Mouse (Mus musculus) layer of hippocampus, adult 9-11 months (tissue): ENCODE measurements around the gene Fxyd1.

Experiments used
- DNase-seq: peaks from one replicate; pipeline ENCODE4 v3.0.0; 2022

Gene Fxyd1

DNA sequence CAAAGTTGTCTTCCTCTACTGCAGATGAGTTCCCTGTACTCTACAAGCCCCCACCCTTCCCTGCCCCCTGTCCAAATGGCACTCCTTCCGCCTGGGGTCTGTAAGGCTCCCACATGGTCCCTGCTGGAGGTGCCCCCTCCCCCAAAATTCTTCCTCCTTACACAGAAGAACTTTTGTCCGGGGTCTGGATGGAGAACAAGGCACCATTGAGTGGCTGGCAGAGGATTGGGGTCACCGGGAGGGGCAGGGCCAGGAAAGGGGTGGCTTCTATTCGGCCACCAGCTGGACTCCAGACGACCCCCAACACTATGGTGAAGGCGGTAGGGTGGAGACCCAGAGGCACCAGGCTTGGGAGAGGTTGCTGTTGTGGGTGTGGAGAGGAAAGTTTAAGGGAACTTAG, 20.5 kb upstream of the Fxyd1 start:
- peak; percentile 73 for DNase-seq

DNA sequence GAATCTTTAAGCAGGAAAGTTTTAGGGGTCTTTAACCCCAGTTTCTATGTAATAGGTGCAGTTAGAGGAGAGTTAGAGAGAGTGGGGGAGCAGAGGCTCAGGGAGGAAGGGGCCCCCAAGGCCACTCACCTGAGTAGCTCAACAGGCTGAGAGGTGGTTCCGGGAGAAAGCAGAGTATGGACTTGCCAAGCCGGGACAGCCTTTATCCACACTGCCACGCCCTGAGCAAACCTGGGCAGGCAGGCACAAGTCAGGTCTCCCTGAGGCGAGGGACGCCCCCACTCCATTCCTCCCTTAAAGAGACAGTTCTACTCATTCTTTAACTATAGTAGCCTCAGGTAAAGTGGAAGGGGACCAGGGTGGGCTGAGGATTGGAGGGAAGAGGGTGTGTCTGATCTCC, 19.5 kb upstream of the Fxyd1 start, which contains the start of gene Fxyd3:
Gene Fxyd3 (minus strand): TSS at position 213 of the 400 bp plus-strand sequence.
- DNase-seq = no peak

DNA sequence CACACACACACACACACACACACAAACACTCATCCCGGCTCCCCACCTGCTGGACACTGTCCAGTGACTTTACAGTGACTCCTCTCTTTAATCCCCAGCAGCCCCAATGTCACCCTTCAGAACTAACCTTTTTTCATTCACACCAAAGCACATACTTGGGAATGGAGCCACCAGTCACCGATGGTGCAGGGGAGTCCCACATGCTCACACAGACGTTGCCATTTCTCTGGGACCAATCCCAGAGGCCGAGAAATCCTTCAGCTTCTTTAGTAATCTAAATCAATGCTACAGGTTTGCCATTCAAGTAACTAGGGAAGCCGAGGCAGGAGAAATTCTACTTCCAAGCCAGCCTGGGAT, 17.7 kb upstream of the Fxyd1 start:
- peak; percentile 62 for DNase-seq

DNA sequence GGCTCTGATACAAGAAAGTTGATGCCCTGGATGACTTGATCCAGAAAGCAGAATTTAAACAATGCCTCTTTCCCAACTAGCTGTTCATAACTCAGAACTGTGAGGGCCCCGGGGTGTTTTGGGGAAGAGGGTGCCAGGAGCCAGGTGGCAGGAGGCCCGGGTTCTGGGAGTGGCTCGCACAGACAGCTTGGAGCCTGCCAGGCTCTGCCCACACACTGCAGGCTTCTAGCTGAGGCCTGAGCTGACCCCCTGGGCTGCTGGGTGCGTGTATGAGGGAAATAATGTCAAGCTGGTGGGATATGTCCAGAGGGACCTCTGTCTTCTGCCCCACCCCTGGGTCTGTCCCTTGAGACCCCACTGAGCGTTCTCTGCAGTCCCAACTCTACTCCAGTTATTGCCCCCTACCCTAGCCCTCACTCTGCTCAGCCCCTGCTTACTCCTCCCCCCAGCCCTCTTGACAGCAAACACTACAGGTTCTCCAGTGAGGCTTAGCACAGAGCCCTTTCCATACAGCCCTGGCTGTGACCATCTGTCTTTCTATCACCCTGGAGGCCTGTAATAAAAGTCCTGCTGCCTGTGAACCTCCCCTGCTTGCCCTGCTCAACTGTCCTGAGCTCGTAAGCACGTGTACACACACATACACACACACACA, 17.2 kb upstream of the Fxyd1 start:
- DNase-seq = no peak

DNA sequence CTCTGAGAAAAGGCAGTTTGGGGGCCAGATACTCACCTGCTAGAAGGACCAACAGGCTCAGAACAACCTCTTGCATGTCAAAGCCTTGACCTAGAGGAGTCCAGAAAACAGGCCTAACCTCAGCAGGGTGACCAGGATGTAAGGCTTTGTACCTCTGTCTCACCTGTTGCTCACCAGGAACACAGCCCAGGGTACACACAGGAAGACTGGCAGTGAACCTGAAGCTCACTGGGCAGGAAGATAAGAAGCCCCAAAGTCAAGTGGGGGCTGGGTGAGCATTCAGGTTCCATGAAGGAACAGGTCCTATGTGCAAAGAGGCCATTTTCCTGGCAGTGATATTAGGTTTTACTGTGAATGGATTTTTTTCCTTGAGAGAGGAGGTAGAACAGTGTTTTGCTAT, 16.5 kb upstream of the Fxyd1 start:
- DNase-seq = no peak

DNA sequence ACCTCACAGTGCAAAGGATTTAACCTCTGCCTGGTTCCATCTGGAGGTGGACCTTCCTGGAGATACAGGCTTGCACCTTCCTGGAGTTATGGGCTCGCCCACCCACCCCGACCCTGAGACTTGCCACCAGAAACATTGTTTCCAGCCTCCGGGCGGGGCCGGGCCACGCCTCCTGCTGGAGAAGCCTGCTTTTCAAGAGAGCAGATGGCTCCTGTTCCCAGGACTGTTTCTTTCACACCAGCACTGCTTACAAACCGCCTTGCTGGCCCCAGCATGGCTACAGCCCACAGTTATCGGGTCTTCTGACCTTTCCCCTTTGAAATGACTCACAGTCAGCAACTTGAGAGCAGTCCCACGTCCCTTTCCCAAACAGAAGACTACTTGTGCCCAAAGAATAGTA, 15.3 kb upstream of the Fxyd1 start:
- no peak for DNase-seq

DNA sequence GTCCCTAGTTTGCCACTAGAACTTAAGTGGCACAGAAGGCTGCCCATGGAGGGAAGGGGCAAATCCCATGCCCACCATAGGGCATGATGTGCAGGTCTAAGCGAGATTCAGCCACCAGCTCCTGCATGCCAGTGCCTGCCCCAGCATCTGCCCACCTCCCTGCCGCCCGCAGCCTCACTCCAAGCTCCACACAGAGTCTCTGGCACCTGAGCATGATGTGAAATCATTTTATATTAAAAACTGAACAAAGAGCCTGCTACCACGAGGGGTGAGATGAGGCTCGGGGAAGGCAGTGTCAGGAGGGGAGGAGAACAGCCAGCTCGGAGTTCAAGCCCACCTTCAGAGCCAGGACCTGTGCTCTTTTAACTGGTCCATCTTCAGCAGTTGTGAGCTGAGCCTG, 13.3 kb upstream of the Fxyd1 start:
- no peak for DNase-seq

DNA sequence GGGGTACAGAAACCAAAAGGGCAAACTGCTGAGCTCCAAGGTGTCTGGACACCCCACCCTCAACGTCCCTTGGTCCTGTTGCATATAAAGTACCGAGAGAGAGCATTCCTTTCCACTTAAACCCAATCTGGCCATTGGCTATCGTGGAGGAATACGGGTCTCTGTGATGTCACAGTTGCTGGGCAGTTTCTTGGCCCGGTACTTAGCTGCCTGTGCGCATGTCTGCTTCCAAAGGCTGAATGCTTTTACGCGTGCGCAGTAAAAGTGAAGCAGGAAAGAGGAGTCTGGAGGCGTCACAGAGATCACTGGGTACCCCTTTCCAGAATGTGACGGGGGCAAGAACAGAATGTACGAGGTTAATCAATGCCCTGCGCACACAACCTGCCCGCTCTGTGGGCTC, 12.5 kb upstream of the Fxyd1 start:
- no peak for DNase-seq

DNA sequence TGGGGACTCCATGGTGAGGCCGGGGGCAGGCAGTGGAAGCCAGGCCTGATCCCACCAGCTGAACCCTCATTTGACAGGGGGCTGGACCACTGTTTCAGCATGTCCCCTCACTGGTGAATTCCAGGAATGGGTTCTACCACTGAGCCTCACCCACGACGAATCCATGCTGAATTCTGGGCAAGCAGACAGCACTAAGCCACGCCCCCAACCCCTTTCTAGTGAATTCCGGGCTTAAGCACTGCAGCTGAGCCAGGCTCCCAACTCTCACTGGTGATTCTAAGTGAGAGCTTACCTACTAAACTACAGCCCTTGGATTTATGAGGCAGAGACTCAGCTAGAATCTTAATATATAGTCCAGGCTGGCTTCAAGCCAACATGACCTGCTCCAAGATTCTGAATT, 10.8 kb upstream of the Fxyd1 start:
- no peak for DNase-seq

DNA sequence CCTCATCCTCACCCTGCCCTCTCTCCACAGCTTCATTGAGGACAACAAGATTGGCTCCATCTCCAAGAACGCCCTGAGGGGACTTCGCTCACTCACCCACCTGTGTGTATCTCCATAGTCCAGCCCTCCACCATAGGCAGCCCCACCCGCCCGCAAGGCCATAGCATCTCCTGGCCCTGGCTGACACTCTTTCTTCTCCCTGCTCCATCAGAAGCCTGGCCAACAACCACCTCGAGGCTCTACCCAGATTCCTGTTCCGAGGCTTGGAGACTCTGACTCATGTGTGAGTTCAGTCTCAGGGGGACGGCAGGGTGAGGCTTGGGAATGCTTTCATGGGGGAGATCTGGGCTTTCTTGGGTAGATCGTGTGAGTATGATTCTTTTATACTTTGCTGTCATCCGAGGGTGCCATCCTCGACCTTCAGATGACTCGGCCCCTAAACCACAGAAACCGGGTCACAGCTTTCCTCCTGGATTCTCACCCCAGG, 6.1 kb upstream of the Fxyd1 start:
- DNase-seq = no peak

DNA sequence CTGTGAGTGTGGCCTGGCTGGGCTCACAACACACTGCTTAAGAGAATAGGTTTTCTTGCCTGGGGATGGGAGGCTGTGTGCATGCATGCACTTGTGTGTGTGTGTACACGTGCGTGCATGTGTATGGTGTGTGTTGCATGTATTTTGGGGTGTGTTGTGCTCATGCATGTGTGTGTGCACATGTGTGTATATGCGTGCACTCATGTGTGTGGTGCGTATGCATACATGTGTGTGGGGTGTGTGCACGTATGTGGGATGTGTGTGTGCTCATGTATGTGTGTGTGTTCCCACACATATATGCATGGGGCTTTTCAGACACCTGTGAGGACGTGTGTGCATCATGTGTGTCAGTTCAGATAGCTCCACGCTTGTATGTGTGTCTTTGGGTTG, 3.6 kb upstream of the Fxyd1 start:
- no peak for DNase-seq

DNA sequence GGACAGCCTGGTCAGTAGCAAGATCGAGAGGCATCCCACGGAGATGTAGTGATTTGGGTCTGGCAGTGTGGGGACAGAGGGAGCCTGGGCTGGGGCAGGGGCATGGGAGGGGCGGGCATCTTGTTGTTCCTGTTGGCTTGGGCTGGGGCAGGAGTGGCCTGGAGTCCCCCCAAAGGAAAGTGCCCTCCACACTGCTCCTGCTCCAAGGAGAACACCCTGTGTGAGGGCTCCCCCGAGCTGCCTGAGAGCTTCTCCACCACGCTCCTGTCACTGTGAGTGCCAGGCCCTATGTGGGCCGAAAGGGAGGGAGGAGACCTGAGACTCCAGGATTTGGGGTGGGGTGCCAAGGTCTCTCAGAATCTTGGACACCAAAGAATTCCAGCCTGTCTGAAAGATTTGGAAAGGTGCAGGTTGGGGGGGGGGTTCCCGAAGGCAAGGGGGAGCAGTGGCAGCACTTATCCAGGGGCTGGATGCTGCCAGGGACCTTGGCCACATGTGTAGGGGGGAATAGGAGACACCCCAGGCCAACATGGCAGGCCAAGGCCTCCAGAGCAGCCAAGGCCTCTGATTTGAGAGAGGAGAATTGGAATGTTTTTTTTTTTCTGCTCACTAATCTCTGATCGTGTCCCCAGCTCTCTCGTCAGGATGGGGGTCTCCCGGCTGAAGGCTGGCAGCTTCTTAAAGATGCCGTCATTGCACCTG, 3.1 kb upstream of the Fxyd1 start:
- DNase-seq = no peak

DNA sequence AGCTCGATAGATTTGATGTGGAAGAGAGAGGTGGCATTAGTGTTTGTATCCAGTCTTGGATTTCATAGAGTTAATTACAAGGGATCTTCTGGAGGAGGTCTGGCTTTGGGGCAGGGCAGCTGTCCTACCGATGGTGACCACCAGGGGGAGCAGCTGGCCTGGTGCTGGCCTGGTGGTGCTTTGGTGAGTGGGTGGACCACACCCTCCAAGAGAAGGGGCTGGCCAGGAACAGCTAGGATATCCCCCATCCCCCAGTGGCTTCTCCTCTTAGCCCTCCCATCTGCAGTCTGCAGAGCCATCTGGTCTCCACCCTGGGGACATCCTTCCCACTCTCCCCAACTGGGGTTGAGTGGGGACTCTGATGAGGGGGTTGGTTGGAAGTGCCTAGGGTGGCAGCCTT, 2.1 kb upstream of the Fxyd1 start, which contains the start of gene Lgi4:
Gene Lgi4 (plus strand): TSS at position 235 of the 400 bp plus-strand sequence.
- DNase-seq = peak; percentile 90

DNA sequence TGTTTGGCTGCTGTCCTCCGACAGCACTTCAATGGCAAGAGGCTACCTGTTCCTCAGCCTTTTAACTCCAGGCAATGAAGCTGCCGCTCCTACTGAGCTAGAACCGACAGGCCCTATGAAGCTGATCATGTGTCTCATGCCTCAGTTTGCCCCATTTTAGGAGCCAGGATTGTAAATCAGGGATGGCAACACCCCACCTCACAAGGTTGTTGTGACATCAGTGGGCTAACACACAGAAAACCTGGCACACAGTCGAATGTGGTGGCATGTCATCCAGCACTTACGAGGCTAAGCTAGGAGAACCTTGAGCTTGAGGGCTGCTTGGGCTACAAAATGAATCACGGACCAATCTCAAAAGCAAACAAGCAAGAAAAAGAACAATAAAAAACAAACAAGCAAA, 1.2 kb upstream of the Fxyd1 start:
- no peak for DNase-seq

DNA sequence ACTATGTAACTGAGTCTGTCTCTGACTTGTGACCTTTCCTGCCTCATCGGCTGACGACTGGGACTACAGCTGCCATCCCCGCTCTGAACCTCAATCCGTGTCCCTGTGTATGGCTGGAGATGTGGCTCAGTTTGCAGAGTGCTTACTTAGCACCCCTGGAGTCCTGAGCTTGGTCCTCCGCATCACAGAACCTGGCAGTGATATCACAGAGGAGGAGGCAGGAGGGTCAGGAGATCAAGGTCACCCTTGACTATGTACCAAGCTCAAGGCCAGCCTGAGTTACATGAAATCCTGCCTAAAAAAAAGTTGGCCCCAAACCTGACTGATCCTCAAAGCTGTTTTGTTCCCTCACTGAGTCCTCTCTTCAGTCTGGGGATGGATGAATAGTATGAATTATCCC, 731 bp upstream of the Fxyd1 start:
- no peak for DNase-seq

DNA sequence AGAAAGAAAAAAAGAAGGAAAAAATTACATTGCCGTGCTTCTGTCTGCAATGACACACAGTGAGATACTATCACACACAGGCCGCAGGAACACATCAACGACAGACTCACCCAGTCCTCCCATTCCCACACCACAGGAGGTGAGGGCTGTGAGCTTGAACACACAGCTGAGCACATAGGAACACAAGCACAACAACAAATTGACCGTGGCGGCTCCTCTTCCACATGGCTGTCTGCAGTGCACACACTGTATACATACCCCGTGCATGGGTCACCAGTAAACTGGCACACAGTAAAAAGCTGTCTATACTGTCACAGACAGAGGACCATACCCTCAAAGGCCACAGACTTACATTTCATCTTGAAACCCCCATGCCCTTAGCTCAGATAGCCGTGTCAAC, 551 bp downstream of the Fxyd1 start:
- DNase-seq = no peak

DNA sequence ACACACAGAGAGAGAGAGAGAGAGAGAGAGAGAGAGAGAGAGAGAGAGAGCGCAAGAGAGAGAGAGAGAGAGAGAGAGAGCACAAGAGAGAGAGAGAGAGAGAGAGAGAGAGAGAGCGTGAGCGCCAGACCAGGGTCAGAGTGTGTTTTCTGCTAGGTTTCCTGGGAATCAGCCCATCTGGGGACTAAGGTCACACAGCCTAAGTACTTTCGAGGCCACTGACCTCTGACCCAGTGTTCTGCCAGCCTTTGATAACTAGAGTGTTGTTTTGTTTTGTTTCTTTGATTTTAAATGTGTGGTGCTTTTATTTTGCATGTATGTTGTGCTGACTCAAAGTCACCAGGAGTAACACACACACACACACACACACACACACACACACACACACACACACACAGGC, 1.1 kb downstream of the Fxyd1 start:
- DNase-seq = no peak

DNA sequence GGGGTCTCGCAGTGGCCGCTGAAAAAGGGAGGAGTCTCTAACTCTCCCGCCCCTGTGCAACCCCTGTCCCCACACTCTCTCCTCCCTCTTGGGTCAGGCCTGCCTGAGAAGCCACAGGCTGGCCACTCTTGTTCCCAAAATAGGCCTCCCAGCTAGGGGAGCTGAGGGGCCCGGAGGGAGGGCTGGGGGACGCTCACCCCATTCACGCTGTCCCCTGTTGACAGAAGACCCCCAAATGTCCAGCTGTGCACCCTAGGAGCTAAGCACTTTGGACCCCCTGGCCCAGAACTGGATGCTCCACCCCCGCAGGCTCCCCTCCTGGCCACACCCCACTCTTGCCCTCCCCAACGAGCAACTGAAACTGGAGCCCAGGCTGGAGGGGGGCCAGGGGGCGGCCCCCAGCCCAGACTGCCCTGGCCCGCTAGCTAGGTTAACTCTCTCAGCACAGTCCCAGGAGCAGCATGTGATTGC, 1.6 kb downstream of the Fxyd1 start:
- DNase-seq = no peak

DNA sequence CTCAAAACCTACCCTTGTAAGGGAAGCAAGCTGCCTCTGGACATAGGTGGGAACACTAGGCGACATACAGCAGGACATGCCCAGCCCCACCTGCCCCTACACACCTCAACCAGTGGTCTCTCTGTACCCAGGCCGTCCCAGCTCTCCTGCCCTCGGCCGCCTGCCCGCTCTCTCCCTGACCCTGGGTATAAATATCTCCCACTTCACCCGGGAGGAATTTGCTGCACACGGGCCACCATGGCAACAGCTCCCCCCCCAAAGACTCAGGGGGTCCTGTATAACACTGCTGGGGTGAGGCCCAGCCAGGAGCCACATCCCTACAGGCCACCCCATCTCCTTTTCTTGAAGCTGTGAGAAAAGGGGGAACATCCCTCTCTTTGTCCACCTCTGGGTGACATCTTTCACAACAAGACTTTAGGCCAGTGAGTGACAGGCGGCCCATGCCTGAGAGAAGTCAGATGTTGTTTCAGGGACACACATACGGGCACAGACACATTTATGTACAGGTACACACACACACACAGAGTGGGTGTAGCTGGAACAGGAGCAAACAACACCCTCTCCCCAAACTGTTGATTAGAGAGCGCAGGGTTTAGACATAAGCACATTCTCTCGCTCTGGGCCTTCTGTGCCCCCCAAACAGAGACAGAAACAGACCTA, 2.2 kb downstream of the Fxyd1 start:
- DNase-seq = no peak

DNA sequence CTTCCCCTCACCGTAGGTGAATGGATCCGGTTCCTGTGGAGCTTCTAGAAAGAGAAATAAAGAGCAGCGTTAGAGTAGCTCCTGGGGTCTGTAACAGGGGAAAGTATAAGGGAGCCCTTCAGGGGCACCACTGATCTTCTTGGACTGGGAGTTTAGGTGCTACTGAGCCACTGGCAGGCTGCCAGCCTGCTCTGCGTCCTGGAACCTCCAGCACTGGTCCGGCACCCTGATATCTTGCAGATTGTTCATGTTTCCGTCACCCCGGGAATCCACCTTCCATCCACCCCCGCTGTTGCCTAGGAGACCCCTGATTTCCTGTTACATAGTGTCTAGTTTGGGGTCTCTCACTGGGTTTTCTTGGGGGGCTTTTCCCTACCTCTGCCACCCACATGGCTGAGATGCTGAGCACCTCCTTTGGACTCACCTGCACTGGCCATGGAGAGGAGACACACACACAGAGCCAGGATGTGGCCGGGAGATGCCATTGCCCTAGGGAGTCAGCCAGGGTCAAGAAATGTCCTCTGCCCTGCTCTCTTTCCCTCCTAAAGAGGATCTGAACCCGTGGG, 3.0 kb downstream of the Fxyd1 start:
- no peak for DNase-seq

DNA sequence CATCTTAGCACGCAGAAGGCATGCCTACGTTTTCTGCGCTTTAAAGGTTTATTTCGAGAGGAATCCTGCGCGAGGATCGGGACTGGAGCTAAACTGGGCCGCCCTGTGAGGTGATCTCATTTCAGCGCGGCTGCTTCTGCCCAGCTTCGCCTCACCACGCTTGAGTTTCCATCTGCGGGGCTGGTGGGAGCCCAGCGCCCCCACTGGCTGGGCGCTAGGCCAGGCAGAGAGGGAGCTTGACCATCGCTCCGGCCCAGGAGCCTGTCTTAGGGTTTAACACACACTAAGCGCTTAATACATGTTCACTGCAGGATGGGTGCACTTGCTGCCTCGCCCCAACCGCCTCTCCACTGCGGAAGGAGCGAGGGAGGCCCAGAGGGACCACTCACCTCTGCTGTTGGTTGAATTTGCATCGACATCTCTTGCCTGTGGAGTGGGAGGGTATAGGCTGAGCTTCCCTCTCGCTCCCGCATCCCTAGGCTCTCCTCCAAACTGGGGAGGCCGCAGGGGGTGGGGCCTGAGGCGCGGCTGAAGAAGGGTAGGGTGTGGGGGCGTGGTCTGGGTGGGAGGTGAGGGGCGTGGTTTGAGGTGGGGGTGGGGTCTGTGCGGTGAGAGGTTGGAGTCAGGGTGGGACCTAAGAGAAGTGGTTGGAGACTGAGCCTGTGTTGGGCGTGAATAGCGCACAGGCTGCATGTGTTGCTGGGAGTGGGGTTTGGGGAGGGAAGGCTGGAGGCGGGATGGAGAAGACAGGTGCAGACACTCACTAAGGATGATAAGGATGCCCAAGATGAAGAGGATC, 4.2 kb downstream of the Fxyd1 start:
- DNase-seq = peak; percentile 60

DNA sequence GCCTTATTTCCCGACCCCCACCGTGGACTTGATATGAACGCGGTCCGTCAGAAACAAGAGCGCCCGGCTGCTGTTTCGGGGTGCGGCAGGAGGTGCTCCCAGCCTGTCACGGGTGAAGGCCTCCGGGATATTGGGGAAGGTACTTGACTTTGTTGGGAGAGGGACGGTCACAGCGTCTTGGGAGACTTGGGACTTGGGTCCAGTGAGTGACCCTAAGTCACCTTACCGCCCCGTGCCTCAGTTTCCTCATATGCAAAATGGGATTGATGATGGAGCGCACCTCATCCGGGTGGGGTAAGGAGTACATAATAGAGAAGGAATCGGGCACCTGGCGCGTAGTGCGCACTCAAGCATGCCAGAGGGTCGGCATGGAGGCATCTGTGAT, 4.8 kb downstream of the Fxyd1 start:
- no peak for DNase-seq
